Mouse (Mus musculus) macrophage (primary cell): ENCODE data around the gene Plcb3. TPM values are rescaled to one million over a fixed set of nuclear protein-coding genes. Genes with fewer than 3 reads are reported as not detected.

Experiments
- H3K27ac ChIP-seq: fragments of 350-480 bp; formaldehyde crosslinking; 2 replicates; pipeline ENCODE4 v1.9.0; 2021
- H3K36me3 ChIP-seq: fragments of 350-480 bp; formaldehyde crosslinking; 2 replicates; pipeline ENCODE4 v1.9.0; 2021; ENCODE audit errors: inconsistent target
- H3K4me3 ChIP-seq: fragments of 350-480 bp; formaldehyde crosslinking; 2 replicates; pipeline ENCODE4 v1.9.0; 2021; ENCODE audit errors: inconsistent target
- H3K79me2 ChIP-seq: fragments of 350-480 bp; formaldehyde crosslinking; 2 replicates; pipeline ENCODE4 v1.9.0; 2021; ENCODE audit errors: inconsistent target
- WGBS: methylation state at CpG from one replicate; pipeline ENCODE4 v1.1.7; 2026; ENCODE audit warnings: inconsistent platforms; ENCODE audit not compliant: missing documents; 5-methylcytosine and 5-hydroxymethylcytosine counted together
- polyA plus RNA-seq: library from polyadenylated mRNA; stranded (reverse); fragments of 250-400 nt; gene quantifications from 3 replicates; pipeline ENCODE4 v1.2.4, GENCODE M21; 2018; ENCODE audit warnings: inconsistent platforms

Gene Plcb3
- polyA plus RNA-seq, 1 experiment from 2014 or later: 24.8 TPM

- no peak overlapping the region for H3K27ac ChIP-seq
- WGBS: 92% methylated on average over 6 of the region's 6 CpGs
- H3K79me2 ChIP-seq: peaks cover 17% of the 10 kb centered on the region
- H3K4me3 ChIP-seq: no peak overlapping the region
- peaks cover 5% of the 10 kb centered on the region; the same call in 1 of the 2 replicates for H3K36me3 ChIP-seq
Observed at GRCm38 (mm10) chr19:6943709-6944108, 32.6 kb downstream of the Plcb3 start.

GRCm38 (mm10) chr19:6942764-6943163, 33.5 kb downstream of the Plcb3 start:
- WGBS: 49% methylated on average over 5 of the region's 5 CpGs
- H3K79me2 ChIP-seq: peaks cover 17% of the 10 kb centered on the region
- H3K4me3 ChIP-seq: peak overlapping the region; percentile 87
- H3K27ac ChIP-seq: peak overlapping the region; percentile 90
- peaks cover 5% of the 10 kb centered on the region; the same call in 1 of the 2 replicates for H3K36me3 ChIP-seq

- WGBS: 0% methylated on average over 27 of the region's 27 CpGs
- peak within 1 kb of the TSS; percentile 90 for H3K27ac ChIP-seq
- H3K36me3 ChIP-seq: peaks cover 5% of the 10 kb centered on the region; the same call in 1 of the 2 replicates
- H3K79me2 ChIP-seq: peaks cover 17% of the 10 kb centered on the region
- H3K4me3 ChIP-seq: peak within 1 kb of the TSS; percentile 87
Observed at GRCm38 (mm10) chr19:6942249-6942691, 34.0 kb downstream of the Plcb3 start, which contains the start of gene Gpr137. Gpr137 (minus strand) TSS chr19:6942480.

GRCm38 (mm10) chr19:6941372-6942248, 34.7 kb downstream of the Plcb3 start, which contains the start of gene Bad:
Bad (plus strand) TSS chr19:6941861.
- under 1% methylated on average over 81 of the region's 83 CpGs for WGBS
- Histone ChIP-seq H3K79me2 (peaks cover 17% of the 10 kb centered on the region), H3K36me3 (peaks cover 5% of the 10 kb centered on the region; the same call in 1 of the 2 replicates), H3K4me3 (peak within 1 kb of the TSS; percentile 87), H3K27ac (peak within 1 kb of the TSS; percentile 90)

- Histone ChIP-seq H3K79me2 (peaks cover 17% of the 10 kb centered on the region), H3K27ac (no peak overlapping the region), H3K36me3 (peaks cover 5% of the 10 kb centered on the region; the same call in 1 of the 2 replicates), H3K4me3 (peak overlapping the region; percentile 87)
- WGBS: 33% methylated on average over 26 of the region's 29 CpGs
Observed at GRCm38 (mm10) chr19:6940396-6941351, 35.6 kb downstream of the Plcb3 start.

GRCm38 (mm10) chr19:6939106-6940002, 36.9 kb downstream of the Plcb3 start:
- no peak overlapping the region for H3K4me3 ChIP-seq
- H3K27ac ChIP-seq: no peak overlapping the region
- H3K36me3 ChIP-seq: no peaks in the 10 kb centered on the region; the same call in 1 of the 2 replicates
- H3K79me2 ChIP-seq: peaks cover 17% of the 10 kb centered on the region
- WGBS: 94% methylated on average over 20 of the region's 20 CpGs

GRCm38 (mm10) chr19:6937541-6938465, 38.5 kb downstream of the Plcb3 start:
- WGBS: 94% methylated on average over 16 of the region's 16 CpGs
- Histone ChIP-seq H3K79me2 (peaks cover 4% of the 10 kb centered on the region), H3K4me3 (no peak overlapping the region), H3K36me3 (no peaks in the 10 kb centered on the region; the same call in 1 of the 2 replicates), H3K27ac (no peak overlapping the region)

- WGBS: 31% methylated on average over 3 of the region's 3 CpGs
- Histone ChIP-seq H3K79me2 (no peaks in the 10 kb centered on the region), H3K36me3 (no peaks in the 10 kb centered on the region; the same call in 1 of the 2 replicates), H3K27ac (no peak overlapping the region), H3K4me3 (no peak overlapping the region)
Observed at GRCm38 (mm10) chr19:6936299-6936698, 40.0 kb downstream of the Plcb3 start.

- Histone ChIP-seq H3K27ac (no peak within 1 kb of the TSS), H3K79me2 (no peaks in the 10 kb centered on the region), H3K4me3 (no peak within 1 kb of the TSS), H3K36me3 (no peaks in the 10 kb centered on the region; the same call in 1 of the 2 replicates)
- 28% methylated on average over 22 of the region's 23 CpGs for WGBS
Observed at GRCm38 (mm10) chr19:6934195-6934977, 41.9 kb downstream of the Plcb3 start, which contains the start of gene Kcnk4. Kcnk4 (minus strand) TSS chr19:6934515.

GRCm38 (mm10) chr19:6933436-6934194, 42.7 kb downstream of the Plcb3 start:
- no peak overlapping the region for H3K27ac ChIP-seq
- H3K36me3 ChIP-seq: no peaks in the 10 kb centered on the region; the same call in 1 of the 2 replicates
- no peaks in the 10 kb centered on the region for H3K79me2 ChIP-seq
- 9% methylated on average over 50 of the region's 58 CpGs for WGBS
- no peak overlapping the region for H3K4me3 ChIP-seq

GRCm38 (mm10) chr19:6933102-6933435, 43.2 kb downstream of the Plcb3 start:
- 47% methylated on average over 4 of the region's 4 CpGs for WGBS
- Histone ChIP-seq H3K36me3 (no peaks in the 10 kb centered on the region; the same call in 1 of the 2 replicates), H3K79me2 (no peaks in the 10 kb centered on the region), H3K27ac (no peak overlapping the region), H3K4me3 (no peak overlapping the region)
